Mouse (Mus musculus) hindbrain, embryonic 14.5 days (tissue): Measurements from ENCODE around the gene Vwce. TPM values are rescaled to one million over a fixed set of nuclear protein-coding genes. Genes with fewer than 3 reads are reported as not detected.

Experiments
- ATAC-seq: fragments of 200-750 bp; cut with Nextera tagmentation; 2 replicates; pipeline ENCODE4 v1.8.0; 2017; ENCODE audit warnings: moderate number of reproducible peaks, mild to moderate bottlenecking, moderate TSS enrichment, moderate library complexity; ENCODE audit not compliant: low FRiP score
- DNase-seq: peaks from one replicate; pipeline ENCODE4 v3.0.0-alpha.2; 2015; ENCODE audit warnings: low spot score
- H3K27ac ChIP-seq: fragments of 300-500 bp; sonication (generic); 2 replicates; pipeline ENCODE4 v1.5.1; 2014; ENCODE audit warnings: mild to moderate bottlenecking, moderate library complexity
- H3K27me3 ChIP-seq: fragments of 300-500 bp; sonication (generic); 2 replicates; pipeline ENCODE4 v1.6.1; 2014; ENCODE audit warnings: mild to moderate bottlenecking, low read length, mixed read lengths; ENCODE audit not compliant: control insufficient read depth, insufficient read depth
- H3K36me3 ChIP-seq: fragments of 300-500 bp; sonication (generic); replicated peaks from 2 replicates; pipeline ENCODE4 v1.6.1; 2014; ENCODE audit not compliant: control insufficient read depth, insufficient read depth
- H3K4me1 ChIP-seq: fragments of 300-500 bp; sonication (generic); replicated peaks from 2 replicates; pipeline ENCODE4 v1.6.1; 2014; ENCODE audit warnings: antibody characterized with exemption, low read length, mixed read lengths; ENCODE audit not compliant: control insufficient read depth, insufficient read depth
- H3K4me2 ChIP-seq: fragments of 300-500 bp; sonication (generic); replicated peaks from 2 replicates; pipeline ENCODE4 v1.6.1; 2014; ENCODE audit warnings: mild to moderate bottlenecking, moderate library complexity
- H3K4me3 ChIP-seq: fragments of 300-500 bp; sonication (generic); replicated peaks from 2 replicates; pipeline ENCODE4 v1.5.1; 2014; ENCODE audit warnings: mild to moderate bottlenecking, low read length
- H3K9ac ChIP-seq: fragments of 300-500 bp; sonication (generic); 2 replicates; pipeline ENCODE4 v1.6.1; 2014
- H3K9me3 ChIP-seq: fragments of 300-500 bp; sonication (generic); 2 replicates; pipeline ENCODE4 v1.6.1; 2016; ENCODE audit warnings: low read length; ENCODE audit not compliant: control insufficient read depth
- WGBS: fragments of 180-500 bp; shearing (Covaris S2); extraction: QIAGEN DNeasy Blood & Tissue Kit; methylation state at CpG from one replicate; pipeline ENCODE4 v1.1.7; 2014; 5-methylcytosine and 5-hydroxymethylcytosine counted together
- polyA plus RNA-seq: library from polyadenylated mRNA; unstranded; fragments of >200 nt; fragmentation: Nextera tagmentation; extraction: Ambion mirVana; gene quantifications from 2 replicates; pipeline ENCODE4 v1.2.1, GENCODE M21; 2014

Gene Vwce
- polyA plus RNA-seq, 1 experiment from 2014 or later, result 1.1 TPM

DNA sequence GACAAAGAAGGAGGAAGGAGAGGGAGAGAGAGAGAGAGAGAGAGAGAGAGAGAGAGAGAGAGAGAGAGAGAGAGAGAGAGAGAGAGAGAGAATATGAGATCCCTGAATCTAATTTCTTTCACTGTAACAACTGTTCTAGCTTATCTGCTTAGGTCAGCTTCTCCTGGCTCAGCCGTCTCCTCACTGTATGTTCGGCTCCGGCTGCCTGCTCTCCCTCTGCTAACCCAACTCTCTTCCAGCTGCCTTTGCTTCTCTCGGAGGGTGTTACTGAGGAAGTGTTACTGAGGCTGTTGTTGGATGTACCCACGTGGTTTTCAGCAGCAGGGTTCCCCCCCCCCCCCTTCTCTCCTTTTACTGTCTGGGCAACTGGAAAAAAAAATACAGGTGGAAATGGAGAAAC lies 6.1 kb downstream of the Vwce start:
- no peaks in the 10 kb centered on the region for H3K4me1 ChIP-seq
- no peak overlapping the region for H3K9ac ChIP-seq
- ATAC-seq (no peak), DNase-seq (no peak)
- H3K36me3 ChIP-seq, result no peaks in the 10 kb centered on the region
- no peak overlapping the region for H3K4me2 ChIP-seq
- 0 out of 2 replicates have a peak, but pooled peaks cover 4% of the 10 kb centered on the region for H3K27me3 ChIP-seq
- H3K27ac ChIP-seq, result no peak overlapping the region
- H3K9me3 ChIP-seq, result no peaks in the 10 kb centered on the region
- H3K4me3 ChIP-seq, result no peak overlapping the region
- 17% methylated on average over 5 of the region's 5 CpGs for WGBS

DNA sequence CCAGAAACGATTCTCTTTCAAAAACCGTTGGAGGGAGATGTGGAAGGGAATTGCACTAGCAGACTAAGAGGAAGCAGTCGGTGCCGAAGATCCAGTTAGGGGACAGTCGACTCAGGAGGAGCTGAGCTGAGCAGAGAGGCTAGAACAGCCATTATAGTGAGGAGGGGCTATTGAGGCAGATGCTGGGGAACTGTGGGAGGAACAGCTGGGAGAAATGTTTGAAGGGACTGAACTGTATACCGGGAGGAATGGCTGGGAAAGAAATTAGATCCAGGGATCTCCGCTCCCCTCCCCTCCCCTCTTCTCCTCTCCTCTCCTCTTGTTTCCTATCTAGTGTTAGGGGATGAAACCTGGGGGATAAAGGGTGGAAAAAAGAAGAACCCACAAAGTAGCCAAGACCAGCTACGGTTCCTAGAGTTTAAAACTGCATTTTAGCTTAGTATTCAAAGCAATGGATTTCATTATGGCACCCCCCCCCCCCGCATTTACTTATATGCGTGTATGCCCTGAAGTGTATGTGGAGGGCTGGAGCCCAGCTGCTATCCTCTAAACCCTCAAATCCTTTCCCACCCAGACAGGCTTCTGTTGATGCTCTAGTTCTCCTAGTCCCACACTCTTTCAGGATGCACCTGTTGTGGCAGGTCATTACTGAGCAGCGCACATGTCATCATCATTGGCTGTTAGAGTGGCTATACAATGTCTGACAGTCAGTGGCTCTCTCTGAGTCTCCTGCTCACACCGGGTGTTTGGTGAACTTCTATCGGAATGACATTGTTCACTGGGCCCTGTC lies 6.8 kb downstream of the Vwce start:
- Histone ChIP-seq H3K4me3 (no peak overlapping the region), H3K36me3 (no peaks in the 10 kb centered on the region), H3K9me3 (no peaks in the 10 kb centered on the region), H3K27ac (no peak overlapping the region), H3K9ac (no peak overlapping the region), H3K4me1 (no peaks in the 10 kb centered on the region), H3K4me2 (no peak overlapping the region), H3K27me3 (0 out of 2 replicates have a peak, but pooled peaks cover 3% of the 10 kb centered on the region)
- WGBS, result 54% methylated on average over 13 of the region's 13 CpGs
- DNase-seq, result no peak
- no peak for ATAC-seq

DNA sequence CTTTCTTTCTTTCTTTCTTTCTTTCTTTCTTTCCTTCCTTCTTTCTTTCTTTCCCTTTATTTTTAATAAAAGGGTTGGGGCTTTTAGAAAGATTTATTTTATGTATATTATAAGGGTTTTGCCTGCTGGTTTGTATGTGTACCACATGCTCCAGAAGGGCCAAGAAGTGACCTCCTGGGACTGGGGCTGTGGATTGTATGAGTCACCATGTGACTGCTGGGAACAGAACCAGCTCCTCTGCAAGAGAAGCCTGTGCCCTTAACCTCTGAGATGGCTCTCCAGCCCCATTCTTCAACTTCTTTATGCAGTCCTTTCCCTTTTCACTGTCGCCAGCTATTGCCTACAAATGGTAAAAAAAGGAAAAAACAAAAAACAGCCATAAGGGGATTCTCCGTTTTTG lies 11.6 kb downstream of the Vwce start:
- H3K27ac ChIP-seq, result no peak overlapping the region
- no peak for ATAC-seq
- no peaks in the 10 kb centered on the region for H3K4me1 ChIP-seq
- H3K4me3 ChIP-seq, result no peak overlapping the region
- H3K4me2 ChIP-seq, result no peak overlapping the region
- no peaks in the 10 kb centered on the region for H3K36me3 ChIP-seq
- H3K9ac ChIP-seq, result no peak overlapping the region
- 85% methylated on average over 2 of the region's 2 CpGs for WGBS
- no peak for DNase-seq
- no peaks in the 10 kb centered on the region for H3K27me3 ChIP-seq
- no peaks in the 10 kb centered on the region for H3K9me3 ChIP-seq

DNA sequence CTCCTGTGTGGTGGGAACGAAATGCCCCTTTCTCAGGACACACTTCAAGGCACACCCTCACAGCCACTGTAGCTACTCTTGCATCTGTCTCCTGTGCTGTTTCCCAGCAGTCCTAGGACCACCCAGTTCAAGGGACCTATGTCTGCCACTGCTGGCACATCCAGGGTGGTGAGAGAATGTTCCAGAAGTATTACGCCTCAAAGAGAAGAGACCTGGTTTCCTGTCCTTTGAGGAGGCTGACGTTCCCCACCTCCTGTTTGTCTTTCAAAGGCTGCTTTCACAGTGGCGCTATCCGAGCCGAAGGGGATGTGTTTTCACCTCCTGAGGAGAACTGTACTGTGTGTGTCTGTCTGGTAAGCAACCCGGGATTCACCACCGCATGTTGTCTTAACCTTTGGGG lies 14.1 kb downstream of the Vwce start:
- no peak overlapping the region for H3K4me2 ChIP-seq
- H3K9me3 ChIP-seq, result no peaks in the 10 kb centered on the region
- DNase-seq, result no peak
- WGBS, result 84% methylated on average over 8 of the region's 8 CpGs
- ATAC-seq, result no peak
- no peaks in the 10 kb centered on the region for H3K4me1 ChIP-seq
- no peaks in the 10 kb centered on the region for H3K36me3 ChIP-seq
- H3K9ac ChIP-seq, result no peak overlapping the region
- no peak overlapping the region for H3K4me3 ChIP-seq
- H3K27ac ChIP-seq, result no peak overlapping the region
- H3K27me3 ChIP-seq, result no peaks in the 10 kb centered on the region

DNA sequence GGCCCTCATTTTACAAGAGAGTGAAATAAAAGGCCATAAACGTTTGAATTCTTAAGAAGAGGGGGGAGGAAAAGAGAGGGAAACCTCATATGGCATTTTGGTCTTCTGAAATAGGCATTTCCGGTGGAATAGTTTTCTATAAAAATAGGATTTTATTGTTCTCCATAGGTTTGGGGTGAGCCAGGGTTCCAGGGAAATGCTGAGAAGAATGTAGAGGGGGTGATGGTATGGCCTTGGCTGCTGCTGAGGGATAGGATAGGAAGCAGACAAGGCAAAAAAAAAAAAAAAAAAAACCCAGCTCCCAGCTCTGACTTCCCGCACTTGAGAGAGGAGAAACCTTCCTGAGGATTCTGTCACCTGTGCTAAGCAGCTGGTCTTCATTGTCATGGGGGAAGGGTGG lies 22.0 kb downstream of the Vwce start:
- H3K4me2 ChIP-seq, result no peak overlapping the region

DNA sequence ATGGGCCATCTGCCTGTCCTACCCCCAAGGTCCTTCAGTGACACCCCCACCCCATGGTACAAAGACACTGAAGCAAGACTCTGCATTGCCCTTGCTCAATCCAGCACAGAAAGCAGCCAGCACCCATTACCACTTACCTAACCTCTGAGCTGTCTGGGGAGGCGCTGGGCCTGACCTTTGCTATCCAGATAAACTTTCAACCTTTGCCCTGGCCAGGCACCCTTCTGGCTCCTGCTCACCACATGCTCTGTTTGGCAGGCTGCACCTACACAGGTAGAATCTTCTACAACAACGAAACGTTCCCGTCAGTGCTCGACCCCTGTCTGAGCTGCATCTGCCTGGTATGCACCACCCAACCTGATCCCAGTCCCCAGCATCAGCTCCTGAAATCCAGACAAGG lies 23.7 kb downstream of the Vwce start:
- Histone ChIP-seq H3K4me1 (no peaks in the 10 kb centered on the region), H3K4me2 (no peak overlapping the region), H3K27ac (no peak overlapping the region), H3K27me3 (no peaks in the 10 kb centered on the region), H3K4me3 (no peak overlapping the region), H3K36me3 (no peaks in the 10 kb centered on the region), H3K9ac (no peak overlapping the region), H3K9me3 (no peaks in the 10 kb centered on the region)
- no peak for ATAC-seq
- 85% methylated on average over 5 of the region's 5 CpGs for WGBS
- no peak for DNase-seq

More for the DNA sequence above, 22.0 kb downstream of the Vwce start:
- no peak overlapping the region for H3K27ac ChIP-seq
- 71% methylated on average over 3 of the region's 3 CpGs for WGBS
- no peaks in the 10 kb centered on the region for H3K9me3 ChIP-seq
- H3K36me3 ChIP-seq, result no peaks in the 10 kb centered on the region
- ATAC-seq (no peak), DNase-seq (no peak)
- H3K4me3 ChIP-seq, result no peak overlapping the region
- H3K27me3 ChIP-seq, result no peaks in the 10 kb centered on the region
- H3K9ac ChIP-seq, result no peak overlapping the region
- H3K4me1 ChIP-seq, result no peaks in the 10 kb centered on the region

DNA sequence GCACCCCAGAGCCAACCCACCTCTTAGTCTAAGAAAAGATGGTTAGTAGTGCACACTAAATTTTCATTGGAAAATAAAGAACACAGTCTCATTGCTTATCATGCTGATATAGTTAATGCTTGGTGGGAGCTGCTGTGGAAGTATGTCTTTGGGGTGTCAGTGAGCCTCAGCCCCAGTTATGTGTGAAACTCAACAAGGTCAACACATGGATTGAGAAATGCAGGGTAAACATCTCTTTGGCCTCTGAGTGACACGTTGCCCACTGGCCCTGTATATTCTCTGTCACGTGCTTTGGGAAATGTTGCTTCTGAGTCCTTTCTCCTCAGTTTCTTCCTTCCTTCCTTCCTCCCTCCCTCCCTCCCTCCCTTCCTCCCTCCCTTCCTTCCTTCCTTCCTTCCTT lies 24.4 kb downstream of the Vwce start:
- no peaks in the 10 kb centered on the region for H3K27me3 ChIP-seq
- 79% methylated on average over 2 of the region's 2 CpGs for WGBS
- no peaks in the 10 kb centered on the region for H3K9me3 ChIP-seq
- no peak overlapping the region for H3K9ac ChIP-seq
- H3K4me1 ChIP-seq, result no peaks in the 10 kb centered on the region
- ATAC-seq (no peak), DNase-seq (no peak)
- H3K36me3 ChIP-seq, result no peaks in the 10 kb centered on the region
- H3K4me2 ChIP-seq, result no peak overlapping the region
- no peak overlapping the region for H3K4me3 ChIP-seq
- H3K27ac ChIP-seq, result no peak overlapping the region

DNA sequence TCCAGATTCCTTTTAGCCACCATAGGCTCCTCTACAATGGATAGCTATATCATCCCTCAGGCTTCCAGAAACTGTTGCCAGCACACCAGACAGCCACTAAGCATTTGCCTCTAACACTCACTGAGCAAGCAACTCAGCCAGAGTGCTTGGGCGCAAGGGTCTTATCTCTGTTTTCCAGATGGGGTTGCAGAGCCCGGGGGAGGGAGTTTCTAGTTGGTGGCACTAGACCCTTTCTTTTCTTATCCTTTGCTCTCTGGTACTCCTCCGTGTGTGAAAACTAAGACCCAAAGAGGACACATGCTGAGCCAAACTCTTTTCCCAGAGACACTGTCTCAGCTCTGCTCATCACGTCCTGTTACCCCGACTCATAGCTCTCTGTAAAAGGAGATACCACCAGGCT lies 27.4 kb downstream of the Vwce start:
- Histone ChIP-seq H3K4me1 (no peaks in the 10 kb centered on the region), H3K27me3 (no peaks in the 10 kb centered on the region), H3K36me3 (no peaks in the 10 kb centered on the region), H3K9me3 (no peaks in the 10 kb centered on the region), H3K4me3 (no peak overlapping the region), H3K27ac (no peak overlapping the region), H3K4me2 (no peak overlapping the region), H3K9ac (no peak overlapping the region)
- DNase-seq, result no peak
- ATAC-seq, result no peak
- 75% methylated on average over 5 of the region's 5 CpGs for WGBS

DNA sequence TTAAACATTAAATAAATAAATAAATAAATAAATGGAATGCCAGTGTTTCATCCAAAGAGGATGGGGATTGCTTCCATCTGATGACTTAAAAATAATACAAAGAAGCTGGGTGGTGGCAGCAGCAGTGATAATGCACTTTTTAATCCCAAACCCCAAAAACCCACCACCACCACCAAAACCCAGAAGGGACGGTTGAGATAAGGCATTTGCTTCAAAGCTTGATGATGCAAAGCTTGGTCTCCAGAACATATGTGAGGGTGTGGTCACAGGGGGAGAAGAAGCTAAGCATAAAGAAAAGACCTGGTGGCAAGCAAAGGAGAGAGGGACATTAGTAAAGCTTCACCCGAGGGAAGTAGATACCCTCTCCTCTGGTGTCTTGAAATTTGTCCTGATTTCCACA lies 27.9 kb downstream of the Vwce start:
- H3K4me1 ChIP-seq, result no peaks in the 10 kb centered on the region
- WGBS, result 86% methylated on average over 2 of the region's 2 CpGs
- H3K4me2 ChIP-seq, result no peak overlapping the region
- no peaks in the 10 kb centered on the region for H3K27me3 ChIP-seq
- DNase-seq, result no peak
- no peaks in the 10 kb centered on the region for H3K36me3 ChIP-seq
- no peak for ATAC-seq
- no peak overlapping the region for H3K4me3 ChIP-seq
- no peaks in the 10 kb centered on the region for H3K9me3 ChIP-seq
- H3K9ac ChIP-seq, result no peak overlapping the region
- no peak overlapping the region for H3K27ac ChIP-seq

DNA sequence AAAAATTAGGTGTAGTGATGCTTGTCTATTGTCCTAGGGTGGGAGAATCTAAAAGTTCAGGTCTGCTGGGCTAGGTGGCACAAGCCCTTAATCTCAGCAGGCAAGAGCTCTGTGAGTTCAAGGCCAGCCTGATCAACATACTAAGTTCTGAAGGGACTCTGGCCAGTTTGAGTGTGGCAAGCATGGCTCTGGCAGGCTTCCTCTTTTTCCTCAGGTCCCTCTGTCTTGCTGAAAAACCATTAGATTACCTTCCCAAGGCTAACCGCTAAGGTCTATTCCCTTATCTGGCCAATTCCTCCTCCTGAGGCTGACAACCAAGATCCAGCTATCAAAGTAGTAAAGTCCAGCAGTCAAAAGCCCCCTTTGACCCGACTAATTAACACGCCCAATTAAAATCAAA lies 28.7 kb downstream of the Vwce start:
- Histone ChIP-seq H3K9me3 (no peaks in the 10 kb centered on the region), H3K27ac (no peak overlapping the region), H3K4me3 (no peak overlapping the region), H3K9ac (no peak overlapping the region), H3K27me3 (no peaks in the 10 kb centered on the region), H3K4me1 (no peaks in the 10 kb centered on the region), H3K36me3 (no peaks in the 10 kb centered on the region), H3K4me2 (no peak overlapping the region)
- no peak for ATAC-seq
- no peak for DNase-seq
- WGBS, result 82% methylated on average over 3 of the region's 3 CpGs
